Mouse (Mus musculus): ENCODE results near the gene Ankrd39.

The Ankrd39 gene

GRCm38 (mm10) chr1:36528351-36528750, 18.9 kb downstream of the Ankrd39 start:
- peak in 1 of 2 experiments; percentile 51 for DNase-seq

- DNase-seq = no peak
Measured at GRCm38 (mm10) chr1:36526903-36527302, 20.3 kb downstream of the Ankrd39 start.

GRCm38 (mm10) chr1:36525774-36526173, 21.5 kb downstream of the Ankrd39 start:
- DNase-seq = no peak

- DNase-seq = no peak
Measured at GRCm38 (mm10) chr1:36524058-36524457, 23.2 kb downstream of the Ankrd39 start.

GRCm38 (mm10) chr1:36523332-36524013, 23.8 kb downstream of the Ankrd39 start:
- no peak for DNase-seq

GRCm38 (mm10) chr1:36522210-36522609, 25.0 kb downstream of the Ankrd39 start:
- DNase-seq = no peak

GRCm38 (mm10) chr1:36519626-36520025, 27.6 kb downstream of the Ankrd39 start:
- no peak for DNase-seq

GRCm38 (mm10) chr1:36518259-36518658, 29.0 kb downstream of the Ankrd39 start:
- DNase-seq = no peak

- peak in 1 of 2 experiments; percentile 57 for DNase-seq
Measured at GRCm38 (mm10) chr1:36513718-36514117, 33.5 kb downstream of the Ankrd39 start.

GRCm38 (mm10) chr1:36513310-36513709, 33.9 kb downstream of the Ankrd39 start:
- DNase-seq = no peak

GRCm38 (mm10) chr1:36512966-36513280, 34.3 kb downstream of the Ankrd39 start:
- DNase-seq = no peak

- peak; percentile 58 to 68 for DNase-seq
Measured at GRCm38 (mm10) chr1:36512089-36512965, 34.9 kb downstream of the Ankrd39 start.

- DNase-seq = peak; percentile 100
Measured at GRCm38 (mm10) chr1:36511289-36512021, 35.8 kb downstream of the Ankrd39 start, which contains the start of gene Cnnm3. Gene Cnnm3 (plus strand): TSS chr1:36511867.

GRCm38 (mm10) chr1:36508238-36508637, 39.0 kb downstream of the Ankrd39 start:
- peak; percentile 46 for DNase-seq

- DNase-seq = peak; percentile 57 to 78
Measured at GRCm38 (mm10) chr1:36501261-36501660, 46.0 kb downstream of the Ankrd39 start.

- DNase-seq = no peak
Measured at GRCm38 (mm10) chr1:36497312-36497711, 49.9 kb downstream of the Ankrd39 start.

GRCm38 (mm10) chr1:36496719-36497118, 50.5 kb downstream of the Ankrd39 start:
- peak in 1 of 2 experiments; percentile 27 for DNase-seq

- no peak for DNase-seq
Measured at GRCm38 (mm10) chr1:36493299-36493698, 53.9 kb downstream of the Ankrd39 start.

- peak; percentile 69 to 74 for DNase-seq
Measured at GRCm38 (mm10) chr1:36492416-36493139, 54.7 kb downstream of the Ankrd39 start.

GRCm38 (mm10) chr1:36489661-36490060, 57.6 kb downstream of the Ankrd39 start:
- no peak for DNase-seq

Measured in lung, postnatal 4 days (tissue).